Mouse (Mus musculus) urinary bladder, postnatal 10 days (tissue): ENCODE measurements around the gene Vps13d.

Experiments
- DNase-seq: peaks from one replicate; pipeline ENCODE4 v3.0.0; 2022; ENCODE audit warnings: low spot score

The Vps13d gene

DNA sequence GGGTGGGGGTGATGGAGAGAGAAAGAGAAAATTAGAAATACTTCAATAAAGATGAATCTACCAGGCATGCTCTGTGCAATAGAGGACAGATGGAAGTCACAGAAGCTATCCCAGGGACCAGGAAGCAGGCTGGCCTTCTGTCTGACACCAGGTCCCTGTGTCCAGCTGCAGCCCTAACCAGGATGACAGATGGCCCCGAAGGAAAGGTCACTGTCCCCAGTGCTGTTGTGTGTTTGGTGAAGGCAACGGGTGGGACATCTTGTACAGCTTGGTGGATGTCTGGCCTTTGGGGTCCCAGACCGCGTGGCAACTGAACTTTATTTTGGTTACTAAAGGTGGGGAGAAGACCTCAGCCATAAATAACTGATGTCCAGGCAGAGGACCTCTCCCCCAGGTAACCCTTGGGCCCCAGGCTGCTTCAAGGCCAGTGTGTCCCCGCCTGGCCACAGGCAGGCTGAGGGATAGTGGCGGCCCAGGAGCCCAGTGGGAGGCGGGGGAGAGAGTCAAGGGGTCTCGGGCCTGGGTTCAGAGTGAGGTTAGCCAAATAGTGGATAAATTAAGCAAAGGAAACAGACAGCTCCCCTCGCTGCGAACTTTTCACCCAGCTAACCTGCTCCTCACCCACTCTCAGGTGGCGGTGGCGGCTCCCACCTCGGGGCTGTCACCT is 253.9 kb downstream of the Vps13d start:
- DNase-seq: no peak

DNA sequence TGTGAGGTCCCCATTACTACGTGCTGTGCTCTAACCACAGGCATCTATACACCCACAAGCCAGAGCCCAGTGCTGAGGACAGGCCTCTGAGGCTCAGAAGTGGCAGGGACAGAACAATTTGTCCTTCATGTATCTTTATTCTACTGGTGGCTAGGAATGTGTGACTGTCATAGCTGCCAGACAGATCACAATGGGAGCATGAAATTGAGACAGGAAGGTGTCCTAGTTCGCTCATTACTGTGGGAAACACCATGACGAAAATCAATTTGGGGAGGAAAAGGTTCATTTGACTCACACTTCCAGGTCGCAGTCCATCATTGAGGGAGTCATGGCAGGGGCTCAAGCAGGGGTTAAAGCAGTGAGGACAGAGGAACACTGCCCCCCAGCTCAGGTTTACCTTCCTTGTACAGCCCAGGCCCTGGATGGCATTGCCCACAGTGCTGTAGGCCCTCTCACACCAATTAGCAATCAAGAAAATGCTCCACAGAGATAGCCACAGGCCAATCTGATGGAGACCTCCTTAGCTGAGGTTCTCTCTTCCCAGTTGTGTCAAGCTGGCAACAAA is 254.9 kb downstream of the Vps13d start:
- DNase-seq: no peak

- no peak for DNase-seq
Measured at GRCm38 (mm10) chr4:144936563-144937154, 258.1 kb downstream of the Vps13d start.

DNA sequence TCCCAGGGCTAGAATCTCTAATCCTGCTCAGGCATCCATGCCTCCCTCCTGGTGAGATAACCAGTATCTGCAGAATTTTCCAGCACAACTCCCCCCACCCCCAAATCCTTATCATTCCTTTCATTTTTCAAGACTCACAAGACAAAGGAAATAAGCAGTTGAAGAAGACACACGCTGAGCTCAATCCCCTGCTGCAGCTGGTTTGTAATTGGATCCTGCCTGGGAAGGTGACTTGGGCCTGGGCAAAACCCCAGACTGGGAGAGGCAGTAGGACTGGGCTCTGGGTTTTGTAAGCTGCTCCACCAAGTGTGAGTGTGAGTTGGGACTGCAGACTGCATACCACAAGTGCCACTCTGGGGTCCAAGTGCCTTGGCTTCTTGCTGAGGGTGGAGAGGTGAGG is 260.3 kb downstream of the Vps13d start:
- DNase-seq: no peak

DNA sequence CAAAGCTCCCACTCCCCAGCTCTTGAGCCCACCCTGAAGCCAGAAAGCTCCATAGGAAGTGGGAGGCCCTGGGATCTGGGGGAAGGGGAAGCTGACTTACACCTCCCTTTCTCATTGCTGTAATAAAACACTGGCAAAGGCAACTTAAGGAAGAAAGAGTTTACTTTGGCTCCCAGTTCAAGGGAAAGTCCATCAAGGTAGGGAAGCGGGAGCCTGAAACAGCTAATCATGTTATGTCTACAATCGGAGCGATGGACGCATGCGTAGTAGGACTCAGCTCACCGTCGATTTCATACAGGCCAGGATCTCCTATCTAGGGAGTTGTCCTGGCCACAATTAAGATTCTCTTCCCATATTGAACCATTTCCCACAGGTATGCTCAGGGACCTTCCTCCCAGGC is 263.6 kb downstream of the Vps13d start:
- no peak for DNase-seq

GRCm38 (mm10) chr4:144930366-144930765 is 264.4 kb downstream of the Vps13d start:
- DNase-seq: peak; percentile 41

DNA sequence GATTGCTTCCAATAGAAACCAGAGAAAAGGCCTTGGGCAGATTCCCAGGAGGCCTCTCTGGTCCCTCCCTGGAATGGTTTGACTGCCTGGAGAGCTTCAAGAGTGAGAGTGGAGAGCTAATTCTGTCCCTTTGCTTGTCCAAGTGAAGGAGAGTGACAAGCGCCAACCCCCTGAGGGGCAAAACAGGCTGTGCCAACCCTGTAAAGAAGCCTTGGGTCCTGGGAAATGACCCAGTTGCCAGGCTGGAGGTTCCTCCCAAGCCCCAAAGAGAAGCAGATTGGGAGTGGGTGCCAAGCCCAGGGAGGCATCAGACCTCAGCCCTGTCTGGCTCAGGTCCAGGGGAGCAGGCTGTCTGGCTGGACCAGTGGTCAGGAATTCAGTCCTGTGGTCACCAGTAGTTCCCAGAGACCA is 265.0 kb downstream of the Vps13d start:
- DNase-seq: no peak

DNA sequence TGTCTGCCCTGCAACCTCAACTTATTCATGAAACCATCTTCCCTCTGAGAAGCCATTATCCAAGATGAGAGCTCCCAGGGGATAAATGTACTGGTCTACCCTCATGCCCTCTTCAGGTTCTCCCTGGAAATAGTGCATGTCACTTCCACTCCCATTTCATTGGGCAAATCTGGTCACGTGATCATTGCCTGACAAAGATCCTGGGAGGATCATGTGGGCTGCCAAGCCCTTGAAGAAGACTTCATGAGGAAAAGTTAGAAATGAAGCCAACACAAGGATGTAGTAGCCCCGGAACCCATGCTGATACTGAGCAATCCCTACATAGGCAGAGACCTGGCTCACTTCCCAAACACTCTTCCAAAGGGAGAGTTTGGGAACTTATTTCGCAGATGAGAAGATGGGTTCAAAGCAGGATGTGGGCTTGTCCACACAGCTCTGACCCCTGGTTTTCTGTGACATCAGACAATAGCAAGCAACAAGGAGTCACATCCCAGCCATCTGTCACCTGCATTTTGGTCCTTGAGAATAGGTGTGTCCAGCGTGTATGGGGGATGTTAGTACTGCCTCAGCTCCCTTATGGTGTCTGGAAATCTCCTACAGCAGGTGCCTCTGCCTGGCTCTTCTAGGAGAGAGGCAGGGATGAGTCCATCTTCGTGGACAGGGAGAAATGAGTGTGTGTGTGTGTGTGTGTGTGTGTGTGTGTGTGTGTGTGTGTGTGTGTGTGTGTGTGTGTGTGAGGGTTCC is 265.9 kb downstream of the Vps13d start:
- DNase-seq: no peak
